Mouse (Mus musculus) 3134 (cell line): ENCODE results near the gene Pdzk1.

ENCODE experiments used
- DNase-seq: peaks from one replicate; pipeline ENCODE4 v3.0.0-alpha.2; 2011; ENCODE audit warnings: low spot score; ENCODE audit not compliant: insufficient read length; ENCODE audit errors: extremely low read depth

Gene Pdzk1

GRCm38 (mm10) chr3:96834587-96835348 is 5.7 kb downstream of the Pdzk1 start:
- no peak for DNase-seq

GRCm38 (mm10) chr3:96836414-96836813 is 7.3 kb downstream of the Pdzk1 start:
- no peak for DNase-seq

GRCm38 (mm10) chr3:96838996-96839645 is 10.0 kb downstream of the Pdzk1 start:
- no peak for DNase-seq

GRCm38 (mm10) chr3:96845191-96845590 is 16.1 kb downstream of the Pdzk1 start:
- DNase-seq: no peak

- no peak for DNase-seq
These were observed 16.7 kb downstream of the Pdzk1 start for GRCm38 (mm10) chr3:96845806-96846205.

- no peak for DNase-seq
These were observed 17.9 kb downstream of the Pdzk1 start for GRCm38 (mm10) chr3:96846985-96847384.

- DNase-seq: no peak
These were observed 18.6 kb downstream of the Pdzk1 start for GRCm38 (mm10) chr3:96847661-96848060.

GRCm38 (mm10) chr3:96848470-96848869 is 19.4 kb downstream of the Pdzk1 start:
- DNase-seq: no peak

- DNase-seq: no peak
These were observed 20.2 kb downstream of the Pdzk1 start for GRCm38 (mm10) chr3:96849168-96849727.

- DNase-seq: no peak
These were observed 23.5 kb downstream of the Pdzk1 start for GRCm38 (mm10) chr3:96852561-96852960.

GRCm38 (mm10) chr3:96854376-96854775 is 25.3 kb downstream of the Pdzk1 start:
- DNase-seq: no peak

GRCm38 (mm10) chr3:96855833-96856232 is 26.7 kb downstream of the Pdzk1 start:
- DNase-seq: no peak

GRCm38 (mm10) chr3:96860498-96860897 is 31.4 kb downstream of the Pdzk1 start:
- DNase-seq: no peak

GRCm38 (mm10) chr3:96867863-96868262 is 38.8 kb downstream of the Pdzk1 start:
- DNase-seq: no peak

- DNase-seq: no peak
These were observed 39.5 kb downstream of the Pdzk1 start for GRCm38 (mm10) chr3:96868566-96868965.

- DNase-seq: no peak
These were observed 40.0 kb downstream of the Pdzk1 start for GRCm38 (mm10) chr3:96869091-96869490.

- no peak for DNase-seq
These were observed 41.2 kb downstream of the Pdzk1 start for GRCm38 (mm10) chr3:96870270-96870669.

- DNase-seq: no peak
These were observed 42.0 kb downstream of the Pdzk1 start for GRCm38 (mm10) chr3:96871070-96871469.

GRCm38 (mm10) chr3:96872501-96872900 is 43.4 kb downstream of the Pdzk1 start:
- no peak for DNase-seq

- no peak for DNase-seq
These were observed 45.9 kb downstream of the Pdzk1 start for GRCm38 (mm10) chr3:96874808-96875571.

GRCm38 (mm10) chr3:96879536-96879935 is 50.5 kb downstream of the Pdzk1 start:
- no peak for DNase-seq
